Comparison of ENCODE assay signal across 7 mouse cellular contexts in genomic region chr11:62495276-62495801, GRCm38 (mm10). TPM values are rescaled to one million over a fixed set of nuclear protein-coding genes. Genes with fewer than 3 reads are reported as not detected.
DNase-seq lines count a peak whose midpoint lies in the region; ATAC-seq and TF ChIP-seq lines count a peak whose summit lies in the region.

No protein-coding gene starts in this region.

- WGBS in hindbrain, embryonic 16.5 days, result 31% methylated on average over 10 of the region's 10 CpGs
- 61% methylated on average over 10 of the region's 10 CpGs for WGBS in liver, embryonic 11.5 days
- WGBS in stomach, postnatal 0 days, result 11% methylated on average over 9 of the region's 10 CpGs

- TF ChIP-seq CTCF in stomach, postnatal 0 days (IDR thresholded peaks at IDR 0.05; ENCODE audit: low read depth), result no peak

- H3K4me1 ChIP-seq in hindbrain, embryonic 16.5 days (ENCODE audit: control insufficient read depth, insufficient read depth, low read depth, low read length), result peaks cover 5% of the 10 kb centered on the region
- H3K4me1 ChIP-seq in liver, embryonic 11.5 days (replicated peaks; ENCODE audit: control insufficient read depth, insufficient read depth, low read length), result peaks cover 16% of the 10 kb centered on the region
- H3K4me1 ChIP-seq in stomach, postnatal 0 days (replicated peaks; ENCODE audit: control insufficient read depth, insufficient read depth), result peaks cover 3% of the 10 kb centered on the region; the same call in 1 of the 2 replicates

- no peaks in the 10 kb centered on the region for H3K36me3 ChIP-seq in hindbrain, embryonic 16.5 days (ENCODE audit: control insufficient read depth, insufficient read depth, low read length)
- no peaks in the 10 kb centered on the region for H3K36me3 ChIP-seq in liver, embryonic 11.5 days (ENCODE audit: control insufficient read depth, insufficient read depth, low read length)
- no peaks in the 10 kb centered on the region for H3K36me3 ChIP-seq in stomach, postnatal 0 days (ENCODE audit: control insufficient read depth, insufficient read depth, low read length)

- no peak overlapping the region for H3K4me2 ChIP-seq in hindbrain, embryonic 16.5 days (ENCODE audit: low read length)
- peak overlapping the region; percentile 29 for H3K4me2 ChIP-seq in liver, embryonic 11.5 days
- no peak overlapping the region; the same call in 1 of the 2 replicates for H3K4me2 ChIP-seq in stomach, postnatal 0 days (replicated peaks; ENCODE audit: low read depth)

- no peak for TF ChIP-seq EP300 in stomach, postnatal 0 days (optimal IDR thresholded peaks at IDR 0.05)

- peak overlapping the region; percentile 35; the same call in 1 of the 2 replicates for H3K9ac ChIP-seq in hindbrain, embryonic 16.5 days (ENCODE audit: low read depth, low read length)
- H3K9ac ChIP-seq in liver, embryonic 11.5 days (ENCODE audit: low read depth, low read length), result no peak overlapping the region
- peak overlapping the region; percentile 35 for H3K9ac ChIP-seq in stomach, postnatal 0 days (ENCODE audit: low read length)

- no peak overlapping the region for H3K4me3 ChIP-seq in hindbrain, embryonic 16.5 days (ENCODE audit: low read length)
- no peak overlapping the region for H3K4me3 ChIP-seq in liver, embryonic 11.5 days (ENCODE audit: low read depth, low read length)
- H3K4me3 ChIP-seq in stomach, postnatal 0 days (ENCODE audit: low read depth, low read length), result no peak overlapping the region

- DNase-seq in urinary bladder, adult 18-20 months (ENCODE audit: low spot score in 2 of 2), result peak; percentile 27 to 33
- no peak for DNase-seq in urinary bladder, postnatal 10 days (ENCODE audit: low spot score)
- peak; percentile 48 for DNase-seq in fibroblast of lung, adult 2 months (ENCODE audit: low read depth)
- DNase-seq in liver, embryonic 11.5 days (ENCODE audit: low spot score), result no peak
- peak; percentile 70 for DNase-seq in stomach, postnatal 0 days (ENCODE audit: low spot score)
- DNase-seq in frontal cortex, postnatal 10 days (ENCODE audit: low spot score in 2 of 2), result no peak

- no peaks in the 10 kb centered on the region for H3K9me3 ChIP-seq in hindbrain, embryonic 16.5 days (ENCODE audit: control insufficient read depth, low read length)
- H3K9me3 ChIP-seq in liver, embryonic 11.5 days (ENCODE audit: control insufficient read depth, low read length), result no peaks in the 10 kb centered on the region
- H3K9me3 ChIP-seq in stomach, postnatal 0 days (ENCODE audit: control insufficient read depth, low read length), result no peaks in the 10 kb centered on the region

- H3K27ac ChIP-seq in hindbrain, embryonic 16.5 days (ENCODE audit: low read depth, low read length), result peak overlapping the region; percentile 48; the same call in 1 of the 2 replicates
- H3K27ac ChIP-seq in liver, embryonic 11.5 days (ENCODE audit: low read depth, low read length), result peak overlapping the region; percentile 74
- H3K27ac ChIP-seq in stomach, postnatal 0 days (replicated peaks), result peak overlapping the region; percentile 94

- H3K27me3 ChIP-seq in hindbrain, embryonic 16.5 days (replicated peaks; ENCODE audit: control insufficient read depth, insufficient read depth, low read length), result no peaks in the 10 kb centered on the region
- no peaks in the 10 kb centered on the region for H3K27me3 ChIP-seq in liver, embryonic 11.5 days (replicated peaks; ENCODE audit: control insufficient read depth, insufficient read depth, low read length)
- H3K27me3 ChIP-seq in stomach, postnatal 0 days (ENCODE audit: control insufficient read depth, insufficient read depth, low read length), result no peaks in the 10 kb centered on the region

- no peak for ATAC-seq in hindbrain, embryonic 16.5 days
- peak; percentile 15; the same call in 1 of the 2 replicates for ATAC-seq in liver, embryonic 11.5 days (replicated peaks; ENCODE audit: low FRiP score)
- peak; percentile 76 for ATAC-seq in stomach, postnatal 0 days (ENCODE audit: low FRiP score, low TSS enrichment)

RNA-seq across cellular contexts. Expression of gene Ncor1, which starts 37.0 kb away (rescaled TPM):
- polyA plus RNA-seq in hindbrain, embryonic 16.5 days (2015; fragmentation: Nextera tagmentation; extraction: Ambion mirVana), result 60.1 and 135 TPM in 2 replicates
- polyA plus RNA-seq in liver, embryonic 11.5 days (2014; fragmentation: Nextera tagmentation; extraction: Ambion mirVana), result 133 and 144 TPM in 2 replicates
- polyA plus RNA-seq in stomach, postnatal 0 days (2015; fragmentation: Nextera tagmentation; extraction: Ambion mirVana), result 82.2 and 84.6 TPM in 2 replicates

RNA-seq across cellular contexts. Expression of gene Pigl, which starts 37.1 kb away (rescaled TPM):
- polyA plus RNA-seq in hindbrain, embryonic 16.5 days (2015; fragmentation: Nextera tagmentation; extraction: Ambion mirVana), result 8.3 and 10.8 TPM in 2 replicates
- polyA plus RNA-seq in liver, embryonic 11.5 days (2014; fragmentation: Nextera tagmentation; extraction: Ambion mirVana), result 15.3 and 15.7 TPM in 2 replicates
- 5.6 and 5.8 TPM in 2 replicates for polyA plus RNA-seq in stomach, postnatal 0 days (2015; fragmentation: Nextera tagmentation; extraction: Ambion mirVana)

RNA-seq across cellular contexts. Expression of gene Cenpv, which starts 43.7 kb away (rescaled TPM):
- 23.8 and 50.7 TPM in 2 replicates for polyA plus RNA-seq in hindbrain, embryonic 16.5 days (2015; fragmentation: Nextera tagmentation; extraction: Ambion mirVana)
- polyA plus RNA-seq in liver, embryonic 11.5 days (2014; fragmentation: Nextera tagmentation; extraction: Ambion mirVana), result 34.3 and 38.4 TPM in 2 replicates
- polyA plus RNA-seq in stomach, postnatal 0 days (2015; fragmentation: Nextera tagmentation; extraction: Ambion mirVana), result 17.8 and 18.6 TPM in 2 replicates

RNA-seq across cellular contexts. Expression of gene Ubb, which starts 55.6 kb away (rescaled TPM):
- 4,470 and 4,568 TPM in 2 replicates for polyA plus RNA-seq in hindbrain, embryonic 16.5 days (2015; fragmentation: Nextera tagmentation; extraction: Ambion mirVana)
- 2,001 and 2,023 TPM in 2 replicates for polyA plus RNA-seq in liver, embryonic 11.5 days (2014; fragmentation: Nextera tagmentation; extraction: Ambion mirVana)
- polyA plus RNA-seq in stomach, postnatal 0 days (2015; fragmentation: Nextera tagmentation; extraction: Ambion mirVana), result 1,850 and 1,934 TPM in 2 replicates

Comparison
In these comparisons a context has a peak if more than half of its experiments do, and no peak if none do; other contexts are left out.
1. DNase-seq: peak in urinary bladder, adult 18-20 months (2 of 2), fibroblast of lung, adult 2 months (single experiment) and stomach, postnatal 0 days (single experiment); none in urinary bladder, postnatal 10 days (single experiment), liver, embryonic 11.5 days (single experiment) and frontal cortex, postnatal 10 days (0 of 2).
2. Peak in every context shown above with its lines, with median percentiles within 50 percentile points of each other: H3K27ac ChIP-seq.